Mouse (Mus musculus) kidney, postnatal 10 days (tissue): Measurements from ENCODE around the gene Tmem41a.

Source experiments
- DNase-seq: peaks from one replicate; pipeline ENCODE4 v3.0.0; 2021; ENCODE audit warnings: mixed read lengths

Tmem41a gene

DNA sequence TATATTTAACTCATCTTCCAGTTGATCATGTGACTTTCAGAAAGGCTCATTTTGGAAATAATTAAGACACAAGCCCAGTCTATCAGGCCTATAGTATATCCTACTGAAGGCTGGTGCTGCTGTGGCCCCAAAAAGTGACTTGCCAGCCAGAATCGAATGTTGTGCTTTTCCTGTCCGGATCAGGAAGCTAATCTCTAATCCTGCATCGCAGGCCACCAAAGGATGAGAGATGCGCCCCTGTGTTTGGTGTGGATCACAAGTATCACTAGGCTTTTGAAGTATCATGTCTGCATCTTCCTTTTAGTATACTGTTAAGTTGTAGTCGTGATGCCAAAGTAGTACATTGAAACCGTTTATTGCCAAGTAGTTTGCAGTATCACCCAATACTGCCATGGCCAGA, 53.5 kb downstream of the Tmem41a start:
- DNase-seq: no peak

DNA sequence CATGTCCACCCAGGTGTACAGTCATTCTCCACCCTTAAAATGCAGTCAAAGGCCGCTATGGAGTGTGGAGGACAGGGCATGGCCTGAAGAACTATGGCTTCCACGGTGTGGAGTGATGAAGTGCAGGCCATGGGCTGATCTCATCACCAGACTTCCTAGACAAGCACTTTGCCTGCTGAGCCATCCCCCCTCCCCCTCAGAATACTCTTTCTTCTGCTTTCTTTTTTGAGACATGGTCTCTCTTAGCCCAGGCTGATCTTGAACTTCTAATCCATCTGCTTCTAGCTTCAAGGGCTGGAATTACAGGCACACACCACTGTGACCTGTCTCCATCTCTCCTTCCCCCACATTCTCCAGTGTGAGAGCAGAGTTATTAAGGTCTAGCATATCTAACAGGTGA, 59.8 kb downstream of the Tmem41a start:
- no peak for DNase-seq
